Mouse (Mus musculus) erythroblast, embryonic 14.5 days (primary cell): ENCODE measurements around the gene Nipbl.

Experiments used
- GATA1 ChIP-seq: IDR thresholded peaks from 2 replicates; pipeline ENCODE4 v1.6.1; 2012; ENCODE audit warnings: low read length, inconsistent platforms, mixed read lengths
- TAL1 ChIP-seq: IDR thresholded peaks from 3 replicates; pipeline ENCODE4 v1.6.1; 2012; ENCODE audit warnings: low read length, inconsistent platforms, mixed read lengths

DNA sequence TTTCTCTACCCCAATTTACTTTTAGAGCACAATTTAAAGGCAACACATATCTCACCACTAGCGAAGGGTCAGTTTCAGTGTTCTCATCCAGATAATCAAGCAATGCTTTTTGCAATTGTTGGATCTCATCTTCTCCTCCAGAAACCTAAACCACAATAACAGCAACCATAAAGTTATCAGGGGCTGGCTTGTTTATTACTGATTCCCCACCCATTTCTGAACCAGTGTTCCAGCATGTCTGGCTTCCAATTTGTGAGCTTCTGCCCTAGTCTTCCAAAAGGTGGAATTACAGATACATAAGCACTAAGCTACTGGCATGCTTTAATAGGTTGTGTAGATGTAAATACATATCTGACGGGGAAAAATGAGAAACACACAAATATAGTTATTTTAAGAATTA, 118.6 kb downstream of the Nipbl start:
- TF ChIP-seq TAL1 (no peak), GATA1 (no peak)
